Mouse (Mus musculus): Measurements from ENCODE around the gene Dnase2b. TPM values are rescaled to one million over a fixed set of nuclear protein-coding genes. Genes with fewer than 3 reads are reported as not detected.
A peak's percentile ranks its signal among the peaks of the same experiment; 100 is the strongest.

Dnase2b gene
- polyA plus RNA-seq, 1 experiment = not detected

DNA sequence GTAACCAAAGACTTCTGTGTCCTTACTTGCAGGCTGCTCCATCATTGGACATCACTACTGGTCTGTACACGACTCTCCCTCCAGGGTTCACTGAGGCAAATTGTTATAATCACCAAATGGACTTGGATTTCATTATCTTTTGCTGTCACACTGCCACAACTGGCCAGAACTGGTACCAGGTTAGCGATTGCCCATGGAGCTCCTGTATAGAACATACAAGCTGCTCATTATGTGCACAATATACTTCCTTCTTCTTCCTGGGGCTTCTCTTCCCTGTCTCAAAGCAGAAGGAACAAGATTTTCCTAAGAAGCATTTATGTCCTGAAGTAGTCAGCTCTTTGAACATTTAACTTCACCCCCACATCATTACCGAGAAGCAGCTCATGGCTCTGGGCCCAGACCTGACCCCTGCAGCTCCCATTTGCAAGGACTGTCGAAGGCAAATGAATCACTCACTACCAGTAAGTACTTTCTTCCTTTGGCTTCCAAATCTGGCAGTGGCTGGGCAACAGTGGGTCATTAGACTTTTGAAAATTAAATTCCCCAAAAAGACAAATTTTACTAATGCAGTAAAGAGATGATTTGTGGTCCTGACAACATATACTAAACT, 26.5 kb upstream of the Dnase2b start:
- TF ChIP-seq CTCF (IDR thresholded peaks at IDR 0.05; ENCODE audit: borderline replicate concordance, extremely low read depth, insufficient read depth, insufficient read length) (no peak), POLR2A (IDR thresholded peaks at IDR 0.05; ENCODE audit: borderline replicate concordance, extremely low read depth, insufficient read depth, insufficient read length, poor library complexity, severe bottlenecking) (no peak)
- peak; percentile 70 for DNase-seq (ENCODE audit: low read depth)

DNA sequence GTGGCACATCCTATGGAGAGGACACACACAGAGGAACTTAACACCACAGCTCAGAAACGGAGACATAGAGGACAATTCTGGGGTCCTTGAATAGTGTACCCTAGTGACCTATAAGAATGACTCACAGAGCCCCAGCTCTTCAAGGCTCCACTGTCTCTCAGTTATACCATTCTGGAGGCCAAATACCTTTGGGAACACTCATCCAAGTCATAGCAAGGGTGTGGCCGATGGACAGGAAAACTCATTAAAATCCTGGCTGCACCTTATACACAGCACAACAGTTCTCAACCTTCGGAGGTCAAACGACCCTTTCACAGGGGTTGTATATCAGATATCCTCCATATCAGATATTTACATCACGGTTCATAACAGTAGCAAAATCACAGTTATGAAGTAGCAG, 17.1 kb upstream of the Dnase2b start:
- no peak for TF ChIP-seq POLR2A (IDR thresholded peaks at IDR 0.05; ENCODE audit: borderline replicate concordance, extremely low read depth, insufficient read depth, insufficient read length, poor library complexity, severe bottlenecking)
- TF ChIP-seq CTCF (IDR thresholded peaks at IDR 0.05; ENCODE audit: borderline replicate concordance, extremely low read depth, insufficient read depth, insufficient read length) = no peak
- no peak for DNase-seq (ENCODE audit: low read depth)

DNA sequence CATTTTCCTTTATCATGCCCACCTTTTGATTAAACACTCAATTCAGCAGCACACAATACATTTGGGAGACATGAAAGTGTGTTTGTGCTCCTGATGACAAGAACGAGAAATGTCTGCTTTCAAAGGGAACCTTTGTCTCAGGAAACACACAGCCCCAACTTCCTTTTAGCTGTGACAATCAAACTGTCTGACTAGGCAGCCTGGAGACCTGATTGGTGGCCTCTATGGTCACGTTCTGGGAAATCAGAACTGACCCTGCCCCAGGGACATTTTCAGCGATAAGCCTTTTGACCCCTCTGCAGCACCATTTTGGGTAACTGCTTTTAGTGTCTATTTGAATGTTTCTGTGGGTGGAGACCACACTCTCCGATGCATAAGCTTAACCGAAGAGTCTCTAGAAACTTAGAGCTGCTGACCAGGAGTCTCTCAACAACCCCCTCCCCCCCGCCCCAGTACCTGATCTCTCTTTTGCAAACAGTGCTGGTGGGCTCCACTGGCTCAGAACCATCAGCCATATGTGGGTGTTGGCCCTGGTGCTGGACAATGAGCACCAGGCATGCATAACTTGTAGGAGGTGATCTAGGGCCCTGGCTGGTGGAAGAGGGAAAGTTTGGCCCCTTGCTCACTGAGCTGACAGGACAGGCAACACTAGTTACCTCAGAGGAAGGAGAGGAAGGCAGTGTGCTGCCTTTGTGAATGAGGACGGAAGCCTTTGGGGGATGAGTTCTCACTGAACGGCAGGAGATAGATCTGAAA, 13.0 kb upstream of the Dnase2b start:
- DNase-seq (ENCODE audit: low read depth) = no peak

DNA sequence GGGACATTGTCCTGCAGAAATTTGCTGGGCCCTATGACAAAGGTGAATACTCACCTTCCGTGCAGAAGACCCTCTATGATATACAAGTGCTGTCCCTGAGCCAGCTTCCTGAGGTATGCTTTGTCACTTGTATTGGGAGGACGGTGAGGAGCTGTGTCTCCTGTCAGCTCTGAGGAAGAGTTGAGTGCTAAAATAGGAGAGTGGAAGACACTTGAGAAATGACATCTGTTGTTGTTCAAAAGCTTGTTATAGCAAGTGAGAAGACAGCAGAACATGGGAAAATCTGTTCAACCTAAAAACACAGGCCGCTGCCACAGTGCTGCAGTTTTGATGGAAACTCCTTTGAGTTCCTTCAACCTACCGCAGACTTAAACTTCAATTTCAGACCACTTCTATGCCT, 10.4 kb upstream of the Dnase2b start:
- no peak for DNase-seq (ENCODE audit: low read depth)
- TF ChIP-seq CTCF (IDR thresholded peaks at IDR 0.05; ENCODE audit: borderline replicate concordance, extremely low read depth, insufficient read depth, insufficient read length) = no peak
- no peak for TF ChIP-seq POLR2A (IDR thresholded peaks at IDR 0.05; ENCODE audit: borderline replicate concordance, extremely low read depth, insufficient read depth, insufficient read length, poor library complexity, severe bottlenecking)

More for the DNA sequence above, 13.0 kb upstream of the Dnase2b start:
- TF ChIP-seq CTCF (IDR thresholded peaks at IDR 0.05; ENCODE audit: borderline replicate concordance, extremely low read depth, insufficient read depth, insufficient read length) (no peak), POLR2A (IDR thresholded peaks at IDR 0.05; ENCODE audit: borderline replicate concordance, extremely low read depth, insufficient read depth, insufficient read length, poor library complexity, severe bottlenecking) (no peak)

DNA sequence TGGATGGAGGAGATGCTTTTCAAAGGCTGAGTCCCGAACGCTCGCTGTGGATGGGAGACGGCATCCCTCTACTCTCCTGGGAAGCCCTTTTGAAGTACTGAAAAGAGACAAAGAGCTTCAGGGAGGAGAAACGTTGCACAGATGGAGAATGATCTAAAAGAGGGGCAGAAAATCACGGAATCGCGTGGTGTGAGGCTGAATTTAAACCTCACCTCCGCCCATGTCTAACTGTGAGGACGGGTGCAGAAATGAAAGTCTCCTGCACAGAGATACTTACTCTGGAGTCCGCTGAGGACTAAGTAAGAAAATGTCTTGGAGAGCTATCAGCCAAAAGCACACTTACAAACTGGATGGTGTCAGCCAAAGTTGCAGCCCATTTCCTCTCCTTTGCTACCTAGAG, 6.6 kb upstream of the Dnase2b start:
- DNase-seq (ENCODE audit: low read depth) = no peak
- TF ChIP-seq CTCF (IDR thresholded peaks at IDR 0.05; ENCODE audit: borderline replicate concordance, extremely low read depth, insufficient read depth, insufficient read length) (no peak), POLR2A (IDR thresholded peaks at IDR 0.05; ENCODE audit: borderline replicate concordance, extremely low read depth, insufficient read depth, insufficient read length, poor library complexity, severe bottlenecking) (no peak)

DNA sequence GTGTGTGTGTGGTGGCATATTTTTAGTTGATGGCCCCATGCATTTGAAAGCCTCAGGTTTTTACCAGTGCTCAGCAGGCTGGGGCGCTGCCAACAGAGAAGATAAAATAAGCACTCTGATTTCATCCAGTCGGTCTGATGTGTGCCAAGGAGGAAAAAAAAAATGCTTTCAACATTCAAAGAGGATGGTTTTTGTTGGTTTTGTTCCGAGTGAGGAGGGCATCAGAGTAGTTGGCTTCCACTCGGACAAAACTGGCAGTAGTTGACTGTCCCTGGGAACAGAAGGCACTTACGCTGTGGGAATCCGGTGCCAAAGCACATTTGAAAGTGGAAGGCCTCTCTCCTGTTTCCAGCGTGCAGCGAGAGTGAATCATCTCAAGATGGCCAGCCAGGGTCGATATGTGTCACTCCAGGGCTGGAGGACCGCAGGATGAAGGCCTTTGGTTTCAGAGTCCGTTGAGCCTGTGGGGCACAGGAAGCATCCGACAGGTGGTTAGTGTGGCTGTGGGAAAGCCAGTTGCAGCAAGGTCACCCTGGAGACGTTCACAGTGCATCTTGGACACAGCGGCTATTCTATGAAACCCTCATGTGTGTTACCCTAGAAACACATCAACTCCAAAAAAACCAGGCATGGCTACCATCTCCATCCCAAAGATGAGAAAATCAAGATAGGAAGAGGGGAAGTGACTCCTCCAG, 5.3 kb upstream of the Dnase2b start:
- TF ChIP-seq CTCF (IDR thresholded peaks at IDR 0.05; ENCODE audit: borderline replicate concordance, extremely low read depth, insufficient read depth, insufficient read length) = no peak
- peak; percentile 53 for DNase-seq (ENCODE audit: low read depth)

DNA sequence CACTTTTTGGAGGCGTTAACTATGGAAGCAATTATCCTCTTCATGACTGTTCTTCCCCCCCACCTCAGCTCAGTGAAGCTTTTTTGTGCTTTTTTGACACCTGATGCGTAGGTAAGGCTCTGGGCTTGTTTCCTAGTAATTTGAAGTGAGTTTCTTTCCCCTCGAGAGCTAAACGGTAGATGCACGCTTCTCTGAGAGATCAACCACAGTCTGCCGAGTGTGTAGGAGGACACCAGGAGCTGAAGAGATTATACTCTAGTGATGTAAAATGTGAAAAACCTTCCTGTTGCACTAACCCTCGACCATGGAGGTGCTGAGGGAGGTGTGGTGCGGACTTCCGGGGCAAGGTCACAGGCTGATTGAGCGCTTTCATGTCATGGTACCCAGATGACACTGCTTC, 4.7 kb upstream of the Dnase2b start:
- no peak for DNase-seq (ENCODE audit: low read depth)

DNA sequence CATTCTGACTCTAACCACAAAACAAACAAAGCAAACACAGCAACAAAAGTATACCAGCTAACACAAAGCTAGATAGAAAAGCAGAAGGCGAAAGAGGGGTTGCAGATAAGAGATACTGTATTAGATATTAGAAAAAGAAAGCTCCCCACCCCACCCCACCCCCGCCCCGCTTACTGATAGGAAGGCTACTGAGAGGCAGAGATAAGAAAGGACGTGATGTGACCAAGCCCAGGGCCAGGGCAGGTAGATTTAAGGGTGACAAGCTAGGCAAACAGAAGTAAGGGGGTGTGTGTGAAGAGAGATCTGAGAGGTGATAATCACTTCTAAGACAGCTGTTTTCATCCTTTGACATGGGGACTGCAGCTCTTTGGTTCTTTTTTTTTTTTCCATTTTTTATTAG, 3.0 kb upstream of the Dnase2b start:
- TF ChIP-seq POLR2A (IDR thresholded peaks at IDR 0.05; ENCODE audit: borderline replicate concordance, extremely low read depth, insufficient read depth, insufficient read length, poor library complexity, severe bottlenecking) = no peak
- no peak for TF ChIP-seq CTCF (IDR thresholded peaks at IDR 0.05; ENCODE audit: borderline replicate concordance, extremely low read depth, insufficient read depth, insufficient read length)
- DNase-seq (ENCODE audit: low read depth) = no peak

More for the DNA sequence above, 4.7 kb upstream of the Dnase2b start:
- TF ChIP-seq CTCF (IDR thresholded peaks at IDR 0.05; ENCODE audit: borderline replicate concordance, extremely low read depth, insufficient read depth, insufficient read length) = no peak

DNA sequence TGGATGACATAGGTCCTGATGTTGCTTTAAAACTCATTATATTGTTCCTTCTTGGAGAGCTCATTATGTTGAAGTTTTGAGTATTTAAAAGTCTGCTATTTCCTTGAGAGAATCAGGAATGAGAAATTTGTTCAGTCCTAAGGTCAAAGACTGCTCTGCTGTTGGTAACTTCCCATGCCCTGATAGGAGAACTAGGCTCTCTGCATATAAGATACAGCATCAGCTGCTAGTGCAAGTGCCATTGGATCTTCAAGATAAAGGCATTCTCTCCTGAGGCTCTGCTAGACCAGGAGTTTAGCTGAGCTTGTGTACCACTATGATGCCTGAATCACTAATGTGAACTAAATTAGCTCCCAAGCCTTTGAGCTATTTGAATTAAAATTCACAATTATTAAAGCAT, 2.5 kb upstream of the Dnase2b start:
- DNase-seq (ENCODE audit: low read depth) = no peak

DNA sequence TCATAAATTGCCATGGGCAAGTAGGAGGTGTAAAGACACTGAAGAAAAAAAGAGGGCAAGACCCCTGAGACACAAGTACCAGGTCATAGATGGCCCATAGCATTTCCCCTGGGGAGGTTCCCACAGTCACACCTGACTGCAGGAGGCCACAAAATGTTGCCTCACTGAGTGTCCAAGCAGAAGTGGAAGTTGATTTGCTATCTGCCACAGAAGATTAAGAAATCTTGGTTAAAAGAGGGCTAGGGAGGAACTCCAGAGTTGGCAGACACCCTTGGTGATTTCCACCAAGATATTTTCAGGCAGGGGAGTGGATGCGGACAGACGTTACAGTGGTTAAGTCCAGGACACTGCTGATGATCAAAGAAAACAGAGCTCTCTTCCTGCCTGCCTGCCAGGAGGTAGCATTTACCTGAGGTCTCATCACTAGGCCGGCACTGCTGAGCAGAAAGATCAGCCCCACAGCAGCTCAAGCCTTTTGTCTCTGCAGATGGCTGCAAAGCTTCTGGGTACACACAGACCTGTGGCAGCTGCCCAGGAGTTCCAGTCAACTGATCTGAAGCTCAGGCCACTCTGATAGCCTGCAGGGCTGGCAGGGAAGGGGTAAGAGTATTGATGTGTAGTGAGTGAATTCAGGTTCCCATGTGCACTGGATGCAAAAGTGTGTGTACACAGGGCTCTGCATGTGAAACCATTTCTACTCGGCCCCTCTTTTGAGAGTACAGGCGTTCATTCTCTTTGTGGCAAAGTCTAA, 1.3 kb upstream of the Dnase2b start:
- no peak for TF ChIP-seq POLR2A (IDR thresholded peaks at IDR 0.05; ENCODE audit: borderline replicate concordance, extremely low read depth, insufficient read depth, insufficient read length, poor library complexity, severe bottlenecking)
- DNase-seq (ENCODE audit: low read depth) = no peak

More for the DNA sequence above, 2.5 kb upstream of the Dnase2b start:
- TF ChIP-seq CTCF (IDR thresholded peaks at IDR 0.05; ENCODE audit: borderline replicate concordance, extremely low read depth, insufficient read depth, insufficient read length) (no peak), POLR2A (IDR thresholded peaks at IDR 0.05; ENCODE audit: borderline replicate concordance, extremely low read depth, insufficient read depth, insufficient read length, poor library complexity, severe bottlenecking) (no peak)

DNA sequence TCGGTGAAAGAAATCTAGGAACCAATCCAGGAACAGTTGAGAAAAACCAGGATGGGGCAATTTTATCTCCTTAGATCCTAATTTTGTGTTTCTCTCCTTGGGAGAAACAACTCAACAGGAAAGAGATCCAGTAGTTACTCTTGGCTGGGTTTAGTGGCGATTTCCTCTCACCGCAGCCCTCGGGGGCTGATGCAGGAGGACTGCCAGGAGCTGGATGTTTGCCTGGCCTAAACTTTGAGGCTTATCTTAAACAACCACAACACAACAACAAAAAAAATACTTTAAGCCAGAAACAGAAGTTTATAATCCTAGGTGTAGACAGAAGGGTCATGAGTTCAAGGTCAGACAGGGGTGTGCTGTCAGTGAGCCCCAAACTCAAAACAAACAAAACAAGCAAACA, 3.6 kb downstream of the Dnase2b start:
- TF ChIP-seq CTCF (IDR thresholded peaks at IDR 0.05; ENCODE audit: borderline replicate concordance, extremely low read depth, insufficient read depth, insufficient read length) (no peak), POLR2A (IDR thresholded peaks at IDR 0.05; ENCODE audit: borderline replicate concordance, extremely low read depth, insufficient read depth, insufficient read length, poor library complexity, severe bottlenecking) (no peak)
- DNase-seq (ENCODE audit: low read depth) = no peak
